Mouse (Mus musculus) forebrain, embryonic 13.5 days (tissue): ENCODE results near the gene Swi5. TPM values are rescaled to one million over a fixed set of nuclear protein-coding genes. Genes with fewer than 3 reads are reported as not detected.

Experiments
- ATAC-seq: fragments of 200-750 bp; cut with Nextera tagmentation; 2 replicates; pipeline ENCODE4 v1.8.0; 2017
- H3K27ac ChIP-seq: fragments of 300-500 bp; sonication (generic); 2 replicates; pipeline ENCODE4 v1.5.1; 2015; ENCODE audit warnings: inconsistent platforms, mild to moderate bottlenecking, moderate library complexity
- H3K27me3 ChIP-seq: fragments of 300-500 bp; sonication (generic); 2 replicates; pipeline ENCODE4 v1.6.1; 2015; ENCODE audit warnings: mild to moderate bottlenecking, inconsistent platforms
- H3K36me3 ChIP-seq: fragments of 300-500 bp; sonication (generic); 2 replicates; pipeline ENCODE4 v1.6.1; 2015; ENCODE audit warnings: mild to moderate bottlenecking, inconsistent platforms; ENCODE audit not compliant: poor library complexity, severe bottlenecking
- H3K4me1 ChIP-seq: fragments of 300-500 bp; sonication (generic); 2 replicates; pipeline ENCODE4 v1.6.1; 2015; ENCODE audit warnings: inconsistent platforms
- H3K4me2 ChIP-seq: fragments of 300-500 bp; sonication (generic); 2 replicates; pipeline ENCODE4 v1.6.1; 2015; ENCODE audit warnings: inconsistent platforms, mild to moderate bottlenecking, moderate library complexity
- H3K4me3 ChIP-seq: fragments of 300-500 bp; sonication (generic); 2 replicates; pipeline ENCODE4 v1.5.1; 2015; ENCODE audit warnings: mild to moderate bottlenecking, inconsistent platforms
- H3K9ac ChIP-seq: fragments of 300-500 bp; sonication (generic); 2 replicates; pipeline ENCODE4 v1.6.1; 2015; ENCODE audit warnings: mild to moderate bottlenecking, inconsistent platforms
- H3K9me3 ChIP-seq: fragments of 300-500 bp; sonication (generic); replicated peaks from 2 replicates; pipeline ENCODE4 v1.6.1; 2016; ENCODE audit warnings: inconsistent platforms
- WGBS: fragments of 180-500 bp; shearing (Covaris S2); methylation state at CpG from one replicate; pipeline ENCODE4 v1.1.7; 2015; 5-methylcytosine and 5-hydroxymethylcytosine counted together
- polyA plus RNA-seq: library from polyadenylated mRNA; unstranded; fragments of >200 nt; fragmentation: Nextera tagmentation; extraction: Ambion mirVana; gene quantifications from 2 replicates; pipeline ENCODE4 v1.2.1, GENCODE M21; 2015

Gene Swi5
- polyA plus RNA-seq, 1 experiment from 2014 or later = 470 TPM

DNA sequence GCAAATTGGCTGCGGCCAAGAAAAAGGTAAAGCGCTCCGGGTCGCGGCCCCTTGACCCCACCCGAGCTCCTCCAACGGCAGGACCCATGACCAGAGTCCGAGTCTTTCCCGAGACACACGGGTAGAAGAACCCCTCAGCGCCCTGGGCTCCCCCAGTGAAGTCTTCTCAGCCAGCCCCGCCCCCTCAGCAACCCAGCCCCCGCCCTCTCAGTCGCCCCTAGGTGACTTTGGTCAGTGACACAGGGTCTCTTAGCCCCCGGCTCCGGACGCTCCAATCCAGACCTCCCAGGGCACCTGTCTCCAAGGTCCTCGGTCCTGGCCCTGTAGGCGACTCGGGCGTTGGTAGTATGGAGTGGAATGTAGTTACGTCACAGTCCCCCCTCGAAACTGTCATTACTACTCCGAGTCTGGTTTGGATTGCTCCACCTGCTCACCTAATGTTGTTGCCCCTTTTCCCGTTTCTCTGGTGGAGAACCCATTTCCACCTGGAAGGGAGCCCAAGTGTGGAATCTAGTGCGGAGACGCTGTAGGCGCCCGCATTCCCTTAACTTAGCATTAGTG lies 576 bp upstream of the Swi5 start:
- WGBS = 2% methylated on average over 26 of the region's 29 CpGs
- peak overlapping the region; percentile 79 for H3K4me2 ChIP-seq
- H3K4me1 ChIP-seq = peaks cover 22% of the 10 kb centered on the region
- H3K4me3 ChIP-seq = peak overlapping the region; percentile 82
- no peaks in the 10 kb centered on the region for H3K9me3 ChIP-seq
- H3K9ac ChIP-seq = peak overlapping the region; percentile 84
- no peaks in the 10 kb centered on the region for H3K27me3 ChIP-seq
- ATAC-seq = peak; percentile 67
- H3K27ac ChIP-seq = 0 out of 2 replicates have a peak overlapping the region, but pooled peaks have one; percentile 19
- peaks cover 30% of the 10 kb centered on the region for H3K36me3 ChIP-seq

- Histone ChIP-seq H3K27me3 (no peaks in the 10 kb centered on the region), H3K9ac (peak within 1 kb of the TSS; percentile 87), H3K4me1 (peaks cover 22% of the 10 kb centered on the region), H3K4me2 (peak within 1 kb of the TSS; percentile 96), H3K4me3 (peak within 1 kb of the TSS; percentile 82), H3K9me3 (no peaks in the 10 kb centered on the region), H3K27ac (peak within 1 kb of the TSS; percentile 68; the same call in 1 of the 2 replicates), H3K36me3 (peaks cover 36% of the 10 kb centered on the region)
- no peak for ATAC-seq
- 0% methylated on average over 23 of the region's 23 CpGs for WGBS
Measured at GRCm38 (mm10) chr2:32287334-32287840, 488 bp downstream of the Swi5 start, which contains the start of gene Golga2. Golga2 (plus strand) TSS chr2:32287384.

DNA sequence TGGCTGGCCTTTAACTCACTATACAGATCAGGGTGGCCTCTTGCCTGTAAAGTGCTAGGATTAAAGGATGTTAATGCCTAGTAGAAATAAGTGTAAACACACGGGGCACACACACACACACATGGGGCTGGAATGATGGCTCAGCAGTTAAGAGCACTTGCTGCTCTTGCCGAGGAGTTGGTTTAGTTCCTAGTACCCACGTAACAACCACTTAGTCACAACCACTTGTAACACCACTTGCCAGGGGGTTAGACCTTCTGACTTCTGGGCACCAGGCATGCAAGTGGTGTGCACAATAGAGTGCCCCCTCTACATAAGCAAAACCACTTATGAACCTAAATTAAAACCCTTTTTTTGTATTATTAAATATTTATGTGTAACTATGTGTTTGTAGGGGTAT lies 3.9 kb downstream of the Swi5 start:
- Histone ChIP-seq H3K4me3 (no peak overlapping the region), H3K4me2 (no peak overlapping the region), H3K9me3 (no peaks in the 10 kb centered on the region), H3K4me1 (peaks cover 16% of the 10 kb centered on the region), H3K27me3 (no peaks in the 10 kb centered on the region), H3K27ac (no peak overlapping the region), H3K36me3 (peaks cover 61% of the 10 kb centered on the region), H3K9ac (no peak overlapping the region)
- 99% methylated on average over 3 of the region's 3 CpGs for WGBS
- ATAC-seq = no peak

DNA sequence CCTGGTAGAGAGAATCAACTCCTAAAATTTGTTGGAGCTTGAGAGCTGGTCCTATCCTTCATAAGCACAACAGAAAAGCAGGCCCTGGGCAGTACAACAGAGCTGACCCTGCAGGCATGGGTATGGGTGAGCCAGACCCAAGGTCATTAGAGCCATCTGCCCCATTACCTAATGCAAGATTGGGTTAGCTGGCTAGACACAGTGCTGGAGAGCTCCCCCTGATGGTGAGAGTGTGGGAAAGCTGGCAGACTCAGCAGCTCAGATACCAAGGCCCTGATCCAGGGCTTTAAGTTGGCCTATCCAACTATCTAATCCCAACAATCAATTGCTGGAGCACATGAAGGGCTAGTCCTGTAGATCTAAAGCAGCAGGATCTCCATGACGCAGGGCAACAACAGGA lies 5.1 kb downstream of the Swi5 start:
- Histone ChIP-seq H3K4me2 (no peak overlapping the region), H3K9ac (no peak overlapping the region), H3K27ac (no peak overlapping the region), H3K9me3 (no peaks in the 10 kb centered on the region), H3K36me3 (peaks cover 74% of the 10 kb centered on the region), H3K27me3 (no peaks in the 10 kb centered on the region), H3K4me3 (no peak overlapping the region), H3K4me1 (peaks cover 11% of the 10 kb centered on the region)
- 89% methylated on average over 1 of the region's 1 CpGs for WGBS
- ATAC-seq = no peak

DNA sequence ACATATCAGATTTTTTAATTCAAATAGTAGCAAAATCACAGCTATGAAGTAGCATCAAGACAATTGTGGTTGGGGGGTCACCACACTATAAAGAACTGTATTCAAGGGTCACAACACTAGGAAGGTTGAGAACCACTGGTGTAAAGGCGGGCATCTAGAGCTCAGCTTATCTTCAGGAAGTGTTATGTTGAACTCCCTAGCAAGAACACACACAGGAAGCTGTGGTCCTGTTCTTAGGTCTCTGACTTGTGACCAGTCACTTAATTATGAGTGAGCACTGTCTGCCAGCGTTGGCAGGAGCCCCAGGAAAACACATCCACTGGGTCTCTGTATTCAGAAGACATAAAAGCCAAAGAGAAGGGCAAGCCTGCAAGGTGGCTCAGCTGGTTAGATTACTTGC lies 5.6 kb downstream of the Swi5 start:
- ATAC-seq = no peak
- Histone ChIP-seq H3K27me3 (no peaks in the 10 kb centered on the region), H3K4me3 (no peak overlapping the region), H3K36me3 (peaks cover 78% of the 10 kb centered on the region), H3K9ac (no peak overlapping the region), H3K4me1 (peaks cover 11% of the 10 kb centered on the region), H3K4me2 (no peak overlapping the region), H3K27ac (no peak overlapping the region), H3K9me3 (no peaks in the 10 kb centered on the region)
- 91% methylated on average over 2 of the region's 2 CpGs for WGBS

- H3K27ac ChIP-seq = no peak overlapping the region
- ATAC-seq = no peak
Measured at GRCm38 (mm10) chr2:32275823-32276222, 12.1 kb downstream of the Swi5 start.

GRCm38 (mm10) chr2:32260635-32261034 lies 27.2 kb downstream of the Swi5 start:
- no peak overlapping the region for H3K9ac ChIP-seq
- peaks cover 28% of the 10 kb centered on the region for H3K36me3 ChIP-seq
- no peak for ATAC-seq
- H3K4me1 ChIP-seq = peaks cover 17% of the 10 kb centered on the region
- peak overlapping the region; percentile 86; the same call in 1 of the 2 replicates for H3K4me3 ChIP-seq
- peak overlapping the region; percentile 87 for H3K4me2 ChIP-seq
- no peaks in the 10 kb centered on the region for H3K9me3 ChIP-seq
- no peaks in the 10 kb centered on the region for H3K27me3 ChIP-seq
- no peak overlapping the region for H3K27ac ChIP-seq
- WGBS = 37% methylated on average over 4 of the region's 4 CpGs

More at GRCm38 (mm10) chr2:32275823-32276222, 12.1 kb downstream of the Swi5 start:
- Histone ChIP-seq H3K4me2 (no peak overlapping the region), H3K4me1 (no peaks in the 10 kb centered on the region), H3K9me3 (no peaks in the 10 kb centered on the region), H3K27me3 (no peaks in the 10 kb centered on the region), H3K36me3 (peaks cover 43% of the 10 kb centered on the region), H3K9ac (no peak overlapping the region), H3K4me3 (no peak overlapping the region)
- 77% methylated on average over 3 of the region's 3 CpGs for WGBS

DNA sequence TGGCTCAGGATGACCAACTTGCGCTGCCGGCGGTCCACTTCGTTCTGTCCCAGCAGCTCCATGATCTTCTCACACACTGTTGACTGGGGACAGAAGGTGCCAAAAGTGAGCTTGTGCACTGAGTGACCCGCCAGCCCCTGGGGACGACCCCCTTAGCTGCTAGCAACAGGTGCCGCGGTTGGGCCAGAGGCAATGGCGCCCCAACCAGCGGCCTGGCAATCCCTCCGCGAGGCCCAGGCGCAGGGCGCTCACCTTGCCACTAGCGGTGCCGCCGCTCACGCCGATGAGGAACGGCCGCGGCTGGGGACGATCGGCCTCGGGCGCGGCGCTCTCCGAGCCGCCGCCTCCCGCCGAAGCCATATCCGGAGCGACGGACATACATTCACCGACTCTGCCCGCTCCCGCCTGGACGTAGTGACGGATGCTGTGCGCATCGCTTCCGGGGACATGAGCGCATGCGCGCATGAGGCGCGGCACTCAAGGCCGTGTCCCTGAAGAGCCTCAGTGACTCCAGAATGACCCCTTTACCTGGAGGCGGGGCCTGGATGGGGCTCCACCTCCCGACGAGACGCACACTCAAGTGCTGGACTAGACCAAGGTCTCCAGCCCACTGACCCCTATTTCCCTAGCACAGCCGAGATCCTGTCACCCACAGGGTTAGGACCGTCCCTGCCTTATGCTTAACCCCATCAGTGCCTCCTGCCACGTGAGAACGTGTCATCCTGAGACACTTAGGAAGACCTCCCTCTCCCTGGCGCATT lies 28.0 kb downstream of the Swi5 start, which contains the start of gene Uck1:
Gene Uck1, minus strand, starts transcription at position 503 of the 761 bp plus-strand sequence.
- peak; percentile 91 for ATAC-seq
- no peaks in the 10 kb centered on the region for H3K27me3 ChIP-seq
- WGBS = 1% methylated on average over 57 of the region's 59 CpGs
- H3K4me1 ChIP-seq = peaks cover 17% of the 10 kb centered on the region
- H3K4me3 ChIP-seq = peak within 1 kb of the TSS; percentile 86
- H3K9me3 ChIP-seq = no peaks in the 10 kb centered on the region
- peak within 1 kb of the TSS; percentile 84 for H3K9ac ChIP-seq
- H3K27ac ChIP-seq = peak within 1 kb of the TSS; percentile 32; the same call in 1 of the 2 replicates
- peaks cover 32% of the 10 kb centered on the region for H3K36me3 ChIP-seq
- H3K4me2 ChIP-seq = peak within 1 kb of the TSS; percentile 87

GRCm38 (mm10) chr2:32258887-32259533 lies 28.9 kb downstream of the Swi5 start:
- 56% methylated on average over 6 of the region's 6 CpGs for WGBS

GRCm38 (mm10) chr2:32256273-32256672 lies 31.6 kb downstream of the Swi5 start:
- Histone ChIP-seq H3K27ac (no peak overlapping the region), H3K9ac (no peak overlapping the region), H3K36me3 (peaks cover 68% of the 10 kb centered on the region), H3K9me3 (no peaks in the 10 kb centered on the region), H3K4me2 (no peak overlapping the region), H3K4me3 (no peak overlapping the region), H3K4me1 (peaks cover 17% of the 10 kb centered on the region), H3K27me3 (no peaks in the 10 kb centered on the region)
- ATAC-seq = no peak
- WGBS = 93% methylated on average over 11 of the region's 11 CpGs

More at GRCm38 (mm10) chr2:32258887-32259533, 28.9 kb downstream of the Swi5 start:
- no peak overlapping the region for H3K27ac ChIP-seq
- H3K4me2 ChIP-seq = peak overlapping the region; percentile 87
- H3K9ac ChIP-seq = peak overlapping the region; percentile 84
- ATAC-seq = no peak
- H3K27me3 ChIP-seq = no peaks in the 10 kb centered on the region
- no peaks in the 10 kb centered on the region for H3K9me3 ChIP-seq
- H3K36me3 ChIP-seq = peaks cover 40% of the 10 kb centered on the region
- peak overlapping the region; percentile 86 for H3K4me3 ChIP-seq
- peaks cover 17% of the 10 kb centered on the region for H3K4me1 ChIP-seq

- H3K4me1 ChIP-seq = peaks cover 12% of the 10 kb centered on the region
- peaks cover 85% of the 10 kb centered on the region for H3K36me3 ChIP-seq
- no peaks in the 10 kb centered on the region for H3K9me3 ChIP-seq
- H3K4me2 ChIP-seq = no peak overlapping the region
- ATAC-seq = no peak
- no peak overlapping the region for H3K9ac ChIP-seq
- H3K27ac ChIP-seq = no peak overlapping the region
- no peaks in the 10 kb centered on the region for H3K27me3 ChIP-seq
- WGBS = 90% methylated on average over 5 of the region's 5 CpGs
- H3K4me3 ChIP-seq = no peak overlapping the region
Measured at GRCm38 (mm10) chr2:32254563-32254962, 33.3 kb downstream of the Swi5 start.

DNA sequence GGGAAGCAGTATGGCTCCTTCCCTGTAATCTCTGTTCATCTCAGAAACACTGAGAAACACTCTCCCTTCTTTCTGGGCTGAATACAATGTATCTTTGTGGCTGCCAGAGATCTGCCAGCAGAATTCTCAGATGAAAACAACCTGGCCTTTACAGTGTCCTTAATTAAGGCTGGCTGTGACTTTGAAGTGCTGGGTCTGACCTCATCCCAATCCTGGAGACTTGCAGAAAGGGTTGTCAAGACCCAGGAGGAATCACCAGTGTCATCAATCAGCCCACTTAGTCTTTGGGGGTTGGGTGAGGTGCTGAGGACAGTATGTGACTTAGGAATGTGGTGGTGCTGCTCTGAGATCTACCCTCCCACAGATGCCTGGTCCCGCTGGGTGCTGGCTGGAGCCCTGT lies 34.5 kb downstream of the Swi5 start:
- peaks cover 96% of the 10 kb centered on the region for H3K36me3 ChIP-seq
- 88% methylated on average over 1 of the region's 1 CpGs for WGBS
- no peak for ATAC-seq

More for the DNA sequence above, 34.5 kb downstream of the Swi5 start:
- no peaks in the 10 kb centered on the region for H3K9me3 ChIP-seq
- no peaks in the 10 kb centered on the region for H3K27me3 ChIP-seq
- no peak overlapping the region for H3K4me2 ChIP-seq
- no peak overlapping the region for H3K9ac ChIP-seq
- no peak overlapping the region for H3K4me3 ChIP-seq
- no peak overlapping the region for H3K27ac ChIP-seq
- peaks cover under 1% of the 10 kb centered on the region; the same call in 1 of the 2 replicates for H3K4me1 ChIP-seq
